Mouse (Mus musculus) intestine, embryonic 16.5 days (tissue): Measurements from ENCODE around the gene Uqcc3. TPM values are rescaled to one million over a fixed set of nuclear protein-coding genes. Genes with fewer than 3 reads are reported as not detected.
"Not testable (repeated sequence)": the region's sequence is repeated elsewhere in the genome, so short reads cannot be mapped to it uniquely, and the experiment has no call there.

ENCODE experiments used
- ATAC-seq: fragments of 200-750 bp; cut with Nextera tagmentation; 2 replicates; pipeline ENCODE4 v1.8.0; 2017; ENCODE audit warnings: moderate TSS enrichment, moderate library complexity
- H3K27ac ChIP-seq: fragments of 300-500 bp; sonication (generic); 2 replicates; pipeline ENCODE4 v1.5.1; 2014; ENCODE audit warnings: mild to moderate bottlenecking, low read length
- H3K27me3 ChIP-seq: fragments of 300-500 bp; sonication (generic); replicated peaks from 2 replicates; pipeline ENCODE4 v1.6.1; 2014; ENCODE audit warnings: low read length, control low read depth, mixed read lengths; ENCODE audit not compliant: control insufficient read depth, insufficient read depth
- H3K36me3 ChIP-seq: fragments of 300-500 bp; sonication (generic); 2 replicates; pipeline ENCODE4 v1.6.1; 2014; ENCODE audit warnings: low read length, control low read depth; ENCODE audit not compliant: control insufficient read depth, insufficient read depth
- H3K4me1 ChIP-seq: fragments of 300-500 bp; sonication (generic); 2 replicates; pipeline ENCODE4 v1.6.1; 2014; ENCODE audit warnings: low read length, control low read depth, mixed read lengths; ENCODE audit not compliant: control insufficient read depth, insufficient read depth
- H3K4me2 ChIP-seq: fragments of 300-500 bp; sonication (generic); 2 replicates; pipeline ENCODE4 v1.6.1; 2014; ENCODE audit warnings: low read depth, low read length, control low read depth
- H3K4me3 ChIP-seq: fragments of 300-500 bp; sonication (generic); 2 replicates; pipeline ENCODE4 v1.5.1; 2014; ENCODE audit warnings: mild to moderate bottlenecking, low read length
- H3K9ac ChIP-seq: fragments of 300-500 bp; sonication (generic); 2 replicates; pipeline ENCODE4 v1.6.1; 2014; ENCODE audit warnings: low read depth, low read length
- H3K9me3 ChIP-seq: fragments of 300-500 bp; sonication (generic); 2 replicates; pipeline ENCODE4 v1.6.1; 2016; ENCODE audit warnings: low read length, control low read depth; ENCODE audit not compliant: control insufficient read depth
- WGBS: fragments of 180-500 bp; shearing (Covaris S2); extraction: QIAGEN DNeasy Blood & Tissue Kit; methylation state at CpG from one replicate; pipeline ENCODE4 v1.1.7; 2014; 5-methylcytosine and 5-hydroxymethylcytosine counted together
- polyA plus RNA-seq: library from polyadenylated mRNA; unstranded; fragments of >200 nt; fragmentation: Nextera tagmentation; extraction: Ambion mirVana; gene quantifications from 2 replicates; pipeline ENCODE4 v1.2.1, GENCODE M21; 2015

Uqcc3 gene
- polyA plus RNA-seq, 1 experiment from 2014 or later, result 60.7 TPM

DNA sequence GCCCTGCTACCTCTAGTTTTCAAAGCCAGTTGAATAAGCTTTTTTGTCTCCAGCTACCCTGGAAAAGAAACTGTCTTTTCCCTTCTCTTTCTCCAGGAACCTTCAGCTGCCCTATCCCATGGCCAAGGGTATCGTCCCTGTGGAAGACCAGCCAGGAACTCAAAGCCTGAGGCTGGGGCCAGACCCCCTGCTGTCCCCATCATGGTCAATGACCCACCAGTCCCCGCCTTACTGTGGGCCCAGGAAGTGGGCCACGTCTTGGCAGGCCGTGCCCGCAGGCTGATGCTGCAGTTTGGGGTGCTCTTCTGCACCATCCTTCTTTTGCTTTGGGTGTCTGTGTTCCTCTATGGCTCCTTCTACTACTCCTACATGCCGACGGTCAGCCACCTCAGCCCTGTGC lies 39.7 kb downstream of the Uqcc3 start:
- Histone ChIP-seq H3K27ac (no peak overlapping the region), H3K27me3 (no peaks in the 10 kb centered on the region), H3K4me2 (peak overlapping the region; percentile 84), H3K36me3 (no peaks in the 10 kb centered on the region), H3K4me3 (peak overlapping the region; percentile 58), H3K9ac (peak overlapping the region; percentile 80), H3K9me3 (no peaks in the 10 kb centered on the region), H3K4me1 (peaks cover 22% of the 10 kb centered on the region)
- whole genome bisulfite sequencing, result 94% methylated on average over 7 of the region's 7 CpGs
- no peak for ATAC-seq

DNA sequence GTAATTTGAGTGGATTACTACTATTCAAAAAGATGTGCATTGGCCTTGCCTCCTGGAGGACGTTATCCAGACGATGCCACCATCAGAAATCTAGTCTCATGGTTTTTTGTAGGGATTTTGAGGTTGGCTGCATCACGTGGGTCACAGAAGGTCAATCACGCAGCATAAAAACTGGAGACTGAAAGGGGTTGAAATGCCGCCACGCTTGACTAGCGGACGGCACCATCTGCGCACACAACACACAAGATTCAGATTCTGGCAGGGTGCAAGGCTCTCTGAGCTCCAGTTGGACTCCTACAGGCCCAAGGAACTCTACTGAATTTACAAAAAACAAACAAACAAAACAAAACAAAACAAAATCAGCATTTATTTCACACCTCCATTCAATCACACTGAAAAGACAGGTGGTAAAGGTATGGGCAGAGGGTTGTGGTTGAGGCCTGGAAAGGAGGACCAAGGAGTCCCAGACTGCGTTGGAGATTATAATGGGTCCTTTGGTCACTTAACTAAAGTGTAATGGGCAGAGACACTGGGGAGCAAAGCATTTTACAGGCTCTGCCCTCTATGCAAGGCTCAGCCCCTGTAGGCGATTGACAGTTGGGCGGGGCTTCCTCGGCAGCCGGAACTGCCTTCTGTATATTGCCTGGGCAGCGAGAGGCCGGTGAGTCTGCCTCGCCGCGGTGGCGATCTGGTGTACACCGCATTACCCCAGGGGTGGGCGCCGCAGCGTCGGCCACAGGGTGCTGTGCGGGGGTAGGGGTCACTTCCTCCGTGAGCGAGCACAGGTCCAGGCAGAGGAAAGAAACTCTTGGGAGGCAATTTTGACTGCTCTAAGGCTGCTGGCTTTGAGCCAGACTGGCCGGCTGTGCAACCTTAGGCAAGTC lies 40.6 kb downstream of the Uqcc3 start:
- WGBS, result 27% methylated on average over 29 of the region's 29 CpGs
- H3K4me3 ChIP-seq, result peak overlapping the region; percentile 58
- peak overlapping the region; percentile 84 for H3K4me2 ChIP-seq
- ATAC-seq, result peak; percentile 77
- H3K9ac ChIP-seq, result peak overlapping the region; percentile 80
- no peaks in the 10 kb centered on the region for H3K36me3 ChIP-seq
- H3K27ac ChIP-seq, result no peak overlapping the region
- H3K4me1 ChIP-seq, result peaks cover 22% of the 10 kb centered on the region
- H3K9me3 ChIP-seq, result no peaks in the 10 kb centered on the region
- no peaks in the 10 kb centered on the region for H3K27me3 ChIP-seq

DNA sequence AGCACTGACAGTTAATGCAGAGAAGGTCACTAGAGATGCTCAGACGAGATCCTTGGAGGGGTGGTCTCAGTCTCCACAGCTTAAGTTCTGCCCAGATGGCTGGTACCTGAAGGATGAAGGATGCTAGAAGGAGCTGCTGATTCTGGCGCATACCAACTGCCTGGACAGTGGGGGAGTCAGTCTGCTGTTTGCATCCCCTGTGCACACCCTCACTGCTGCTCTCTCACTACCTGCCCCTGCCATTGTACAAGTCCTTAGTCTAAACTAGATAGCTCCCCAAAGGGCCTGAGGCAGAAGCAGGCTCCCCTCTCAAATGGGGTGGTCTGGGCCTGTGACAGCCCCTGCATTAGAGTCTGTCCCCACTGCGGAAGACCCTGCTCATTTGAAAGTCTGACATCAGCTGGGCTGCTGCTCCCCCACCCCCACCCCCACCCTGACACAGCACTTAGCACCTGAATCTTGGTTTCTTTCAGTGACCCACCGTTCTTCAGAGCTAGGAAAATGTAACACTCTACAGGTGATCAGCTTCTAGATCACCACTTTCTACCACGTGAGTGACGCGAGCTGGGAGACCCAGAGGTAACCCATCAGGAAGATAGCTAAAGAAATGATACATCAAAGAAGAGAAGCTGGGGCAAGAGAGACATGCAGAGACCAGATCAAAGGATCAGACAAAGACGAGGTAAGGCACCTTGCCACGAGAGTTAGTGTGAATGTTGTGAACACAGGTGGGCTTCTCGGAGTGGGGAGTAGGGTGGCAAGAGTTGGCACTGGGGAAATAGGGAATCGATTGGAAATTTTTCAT lies 41.4 kb downstream of the Uqcc3 start, which contains the start of gene Gng3:
Gene Gng3 (minus strand): TSS at position 92 of the 805 bp plus-strand sequence.
- Histone ChIP-seq H3K27me3 (no peaks in the 10 kb centered on the region), H3K4me3 (peak within 1 kb of the TSS; percentile 66), H3K36me3 (peaks cover 4% of the 10 kb centered on the region; the same call in 1 of the 2 replicates), H3K4me2 (peak within 1 kb of the TSS; percentile 98), H3K4me1 (peaks cover 22% of the 10 kb centered on the region), H3K27ac (peak within 1 kb of the TSS; percentile 96; the same call in 1 of the 2 replicates), H3K9me3 (no peaks in the 10 kb centered on the region), H3K9ac (peak within 1 kb of the TSS; percentile 89)
- no peak for ATAC-seq
- 67% methylated on average over 11 of the region's 11 CpGs for WGBS

DNA sequence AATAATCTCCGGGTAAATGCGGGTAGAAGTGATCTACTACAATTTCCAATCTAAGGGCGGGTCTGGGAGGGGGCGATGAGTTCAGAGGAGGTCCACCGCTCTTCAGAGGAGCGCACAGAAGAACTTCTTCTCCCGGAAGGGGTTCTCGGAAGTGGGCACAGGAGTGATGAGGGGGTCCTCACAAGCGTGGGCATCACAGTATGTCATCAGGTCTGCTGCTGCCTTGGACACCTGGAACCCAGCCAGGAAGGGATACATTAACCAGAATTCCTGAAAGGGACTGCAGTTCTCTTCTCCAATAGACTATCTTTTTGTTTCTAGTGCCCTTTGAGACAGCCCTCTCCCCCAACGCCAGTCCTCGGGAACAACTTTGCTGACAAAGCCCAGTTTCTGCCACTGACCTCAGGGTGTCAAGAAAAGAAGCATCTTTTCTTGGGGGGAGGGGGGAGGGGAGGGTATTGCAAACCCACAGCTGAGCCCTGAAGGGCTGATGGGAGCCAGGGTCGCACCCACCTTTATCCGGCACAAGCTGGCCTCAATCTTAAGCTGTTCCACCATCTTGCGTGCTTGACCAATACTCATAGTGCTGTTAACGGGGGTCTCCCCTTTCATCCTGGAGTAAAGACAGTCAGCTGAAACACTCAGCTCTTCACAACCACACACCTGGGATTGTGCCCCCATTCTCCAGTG lies 42.5 kb downstream of the Uqcc3 start:
- Histone ChIP-seq H3K4me3 (peak overlapping the region; percentile 66), H3K9me3 (no peaks in the 10 kb centered on the region), H3K4me2 (peak overlapping the region; percentile 98), H3K4me1 (peaks cover 22% of the 10 kb centered on the region), H3K36me3 (peaks cover 6% of the 10 kb centered on the region), H3K27me3 (no peaks in the 10 kb centered on the region), H3K9ac (peak overlapping the region; percentile 89), H3K27ac (peak overlapping the region; percentile 96)
- 16% methylated on average over 15 of the region's 15 CpGs for WGBS
- ATAC-seq, result peak; percentile 24; the same call in 1 of the 2 replicates

DNA sequence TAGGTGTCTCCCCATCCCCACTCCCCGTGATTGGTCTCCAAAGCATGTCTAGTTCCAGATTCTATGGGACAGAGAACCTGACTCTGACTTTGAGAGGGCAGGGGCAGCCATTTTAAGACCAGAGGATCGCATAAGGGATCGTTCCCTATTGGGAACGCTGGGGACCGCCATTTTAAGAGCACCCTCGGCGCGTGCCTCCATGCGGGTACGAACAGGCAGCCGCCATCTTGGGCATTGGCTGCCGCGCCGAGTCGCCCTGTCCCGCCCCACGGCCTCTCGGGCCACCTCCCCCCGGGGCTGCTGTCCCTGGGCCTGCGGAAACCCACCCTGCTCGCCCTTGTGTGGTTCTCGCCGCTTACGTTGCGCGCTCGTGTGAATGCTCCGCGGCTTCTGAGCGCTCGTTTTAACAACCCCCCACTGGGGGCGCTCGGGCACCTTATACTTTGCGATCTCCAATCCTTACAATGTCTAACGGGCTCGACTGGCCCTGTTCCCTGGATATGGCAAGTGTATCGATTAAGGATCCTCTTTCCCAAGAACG lies 43.4 kb downstream of the Uqcc3 start, which contains the start of gene Bscl2:
Gene Bscl2 (plus strand): TSS at position 217 of the 541 bp plus-strand sequence.
- under 1% methylated on average over 38 of the region's 38 CpGs for WGBS
- H3K27ac ChIP-seq, result peak within 1 kb of the TSS; percentile 96
- H3K36me3 ChIP-seq, result peaks cover 11% of the 10 kb centered on the region
- peaks cover 22% of the 10 kb centered on the region for H3K4me1 ChIP-seq
- H3K9me3 ChIP-seq, result no peaks in the 10 kb centered on the region
- peak within 1 kb of the TSS; percentile 66 for H3K4me3 ChIP-seq
- peak within 1 kb of the TSS; percentile 89 for H3K9ac ChIP-seq
- peak; percentile 79 for ATAC-seq
- peak within 1 kb of the TSS; percentile 98 for H3K4me2 ChIP-seq
- no peaks in the 10 kb centered on the region for H3K27me3 ChIP-seq

- ATAC-seq, H3K27ac ChIP-seq, H3K27me3 ChIP-seq, H3K4me2 ChIP-seq, H3K4me3 ChIP-seq, H3K9ac ChIP-seq, H3K9me3 ChIP-seq: not testable (repeated sequence)
- peaks cover 18% of the 10 kb centered on the region for H3K36me3 ChIP-seq
- peaks cover 22% of the 10 kb centered on the region for H3K4me1 ChIP-seq
- 89% methylated on average over 10 of the region's 10 CpGs for WGBS
Observed at GRCm38 (mm10) chr19:8836327-8836726, 44.4 kb downstream of the Uqcc3 start.

DNA sequence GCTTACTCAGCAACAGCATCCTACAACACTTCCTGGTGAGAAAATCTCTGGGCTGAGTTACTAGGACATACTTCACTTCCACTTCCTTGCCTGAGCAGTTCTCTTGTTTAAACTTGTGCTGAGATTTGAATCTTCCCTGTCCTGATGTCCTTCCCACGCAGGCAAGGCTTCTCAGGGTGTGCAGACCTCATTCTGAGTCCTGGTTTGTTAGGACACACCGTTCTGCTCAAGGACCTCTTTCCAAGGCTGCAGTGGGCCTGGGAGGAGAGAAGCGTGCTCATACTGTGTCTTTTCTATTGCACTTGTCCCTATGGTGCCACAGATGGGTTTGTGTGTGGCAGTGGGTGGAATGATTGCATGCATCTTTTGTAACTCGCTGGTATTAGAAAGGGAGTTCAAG lies 47.8 kb downstream of the Uqcc3 start:
- H3K9ac ChIP-seq, result no peak overlapping the region
- no peaks in the 10 kb centered on the region for H3K9me3 ChIP-seq
- no peak overlapping the region for H3K4me3 ChIP-seq
- no peaks in the 10 kb centered on the region; the same call in 1 of the 2 replicates for H3K4me1 ChIP-seq
- 89% methylated on average over 4 of the region's 4 CpGs for WGBS
- no peak overlapping the region for H3K27ac ChIP-seq
- peaks cover 40% of the 10 kb centered on the region for H3K36me3 ChIP-seq
- H3K27me3 ChIP-seq, result no peaks in the 10 kb centered on the region
- no peak for ATAC-seq
- no peak overlapping the region for H3K4me2 ChIP-seq

- no peak overlapping the region for H3K4me3 ChIP-seq
- H3K27ac ChIP-seq, result no peak overlapping the region
- no peak overlapping the region for H3K4me2 ChIP-seq
- no peak for ATAC-seq
- H3K36me3 ChIP-seq, result peaks cover 50% of the 10 kb centered on the region
- H3K27me3 ChIP-seq, result no peaks in the 10 kb centered on the region
- H3K9me3 ChIP-seq, result no peaks in the 10 kb centered on the region
- no peak overlapping the region for H3K9ac ChIP-seq
- 84% methylated on average over 11 of the region's 11 CpGs for WGBS
- H3K4me1 ChIP-seq, result no peaks in the 10 kb centered on the region
Observed at GRCm38 (mm10) chr19:8831262-8831661, 49.5 kb downstream of the Uqcc3 start.
